Mouse (Mus musculus): Measurements from ENCODE around the gene Plxna4. TPM values are rescaled to one million over a fixed set of nuclear protein-coding genes. Genes with fewer than 3 reads are reported as not detected.

The Plxna4 gene
- polyA plus RNA-seq, 1 experiment, result not detected

DNA sequence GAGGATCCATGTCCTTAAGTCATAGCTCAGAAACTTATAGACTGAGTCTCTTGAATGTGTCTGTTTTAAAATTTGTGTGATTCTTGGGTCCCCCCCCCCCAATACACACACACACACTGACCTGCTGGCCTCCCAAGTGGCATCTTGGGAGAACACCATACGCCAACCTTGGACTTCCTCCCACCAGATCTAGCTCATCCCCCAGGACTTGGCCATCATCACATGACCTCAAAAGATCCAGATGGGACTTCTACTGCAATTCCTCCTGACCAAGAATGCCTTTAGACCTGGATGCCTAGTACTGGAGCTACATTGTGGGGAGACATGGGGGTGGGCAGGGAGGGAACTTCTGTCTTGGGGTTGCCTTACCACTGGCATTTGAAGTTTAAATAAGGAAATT, 77.5 kb downstream of the Plxna4 start:
- TF ChIP-seq GATA1 (IDR thresholded peaks at IDR 0.05; ENCODE audit: low read length), result no peak

DNA sequence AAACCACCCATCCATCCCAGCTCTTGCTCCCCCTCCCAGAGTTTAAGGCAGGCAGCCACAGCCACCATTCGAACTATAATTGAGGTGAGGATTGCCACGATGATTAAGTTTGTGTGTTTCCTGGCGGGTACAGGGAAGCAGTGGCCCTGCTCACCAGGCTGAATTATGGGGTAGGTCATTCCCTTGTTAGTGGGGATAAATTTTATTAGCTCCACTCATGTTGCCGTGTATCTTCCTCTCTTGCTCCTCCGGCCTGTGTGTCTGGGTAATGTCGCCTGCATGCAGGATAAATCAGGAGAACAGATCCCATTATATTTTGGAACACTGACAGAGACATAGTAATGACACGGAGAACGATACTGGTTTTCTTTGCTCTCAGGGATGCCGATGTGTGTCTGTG, 78.9 kb downstream of the Plxna4 start:
- no peak for TF ChIP-seq GATA1 (IDR thresholded peaks at IDR 0.05; ENCODE audit: low read length)

DNA sequence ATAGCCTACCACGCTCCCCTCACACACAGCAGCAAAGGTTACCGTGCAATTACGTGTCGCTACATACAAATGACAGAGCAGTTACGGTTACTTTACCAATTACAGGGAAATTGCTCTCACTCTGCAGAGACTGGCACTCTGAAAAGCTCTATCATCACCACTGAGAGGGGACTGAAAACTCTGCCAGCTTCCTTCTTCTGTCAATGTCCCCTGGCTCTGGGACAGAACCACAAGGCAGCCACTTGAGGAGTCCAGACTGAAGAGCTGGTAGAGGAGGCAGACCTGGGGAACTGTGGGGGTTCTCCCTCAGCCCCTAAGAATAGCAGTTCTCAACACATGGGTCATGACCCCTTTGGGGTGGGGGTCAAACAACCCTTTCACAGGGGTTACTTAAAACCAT, 83.0 kb downstream of the Plxna4 start:
- TF ChIP-seq GATA1 (IDR thresholded peaks at IDR 0.05; ENCODE audit: low read length), result no peak

DNA sequence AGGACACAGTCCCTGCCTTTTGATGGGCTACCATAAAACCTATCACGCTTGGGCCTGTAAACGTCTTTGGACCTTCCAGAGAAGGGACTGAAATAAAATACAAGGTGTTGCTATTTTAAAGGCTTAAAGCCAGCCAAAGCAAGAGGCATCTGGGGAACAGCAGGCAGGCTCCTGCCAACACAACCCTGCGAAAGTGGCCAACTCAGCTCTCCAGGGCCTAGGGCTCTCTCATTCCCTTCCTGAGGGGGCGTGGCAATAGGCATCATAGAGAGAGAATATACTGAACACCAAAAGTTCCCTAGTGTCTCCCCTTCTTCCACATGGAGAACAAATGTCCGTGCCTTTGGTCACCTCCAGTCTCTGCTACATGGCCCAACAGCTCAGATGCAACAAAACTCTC, 89.9 kb downstream of the Plxna4 start:
- no peak for TF ChIP-seq GATA1 (IDR thresholded peaks at IDR 0.05; ENCODE audit: low read length)

DNA sequence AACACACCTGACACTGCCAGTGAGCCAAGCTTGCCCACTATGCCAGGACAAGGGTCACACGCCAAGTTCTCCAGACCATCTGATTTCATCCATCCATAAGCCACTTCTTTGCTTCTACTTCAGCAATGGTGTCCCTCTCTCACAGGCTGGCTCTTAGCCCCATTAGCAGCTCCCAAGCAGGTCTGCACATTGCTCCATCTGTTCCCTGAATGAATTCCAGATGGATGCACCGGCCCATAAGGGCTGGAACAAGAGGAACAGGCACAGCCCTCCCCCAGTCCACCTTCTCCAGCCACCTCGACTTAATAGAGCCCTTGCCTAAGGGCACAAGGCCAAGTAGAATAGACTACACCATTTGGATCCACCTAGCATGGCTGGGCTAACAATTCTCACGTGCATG, 91.9 kb downstream of the Plxna4 start:
- no peak for TF ChIP-seq GATA1 (IDR thresholded peaks at IDR 0.05; ENCODE audit: low read length)

DNA sequence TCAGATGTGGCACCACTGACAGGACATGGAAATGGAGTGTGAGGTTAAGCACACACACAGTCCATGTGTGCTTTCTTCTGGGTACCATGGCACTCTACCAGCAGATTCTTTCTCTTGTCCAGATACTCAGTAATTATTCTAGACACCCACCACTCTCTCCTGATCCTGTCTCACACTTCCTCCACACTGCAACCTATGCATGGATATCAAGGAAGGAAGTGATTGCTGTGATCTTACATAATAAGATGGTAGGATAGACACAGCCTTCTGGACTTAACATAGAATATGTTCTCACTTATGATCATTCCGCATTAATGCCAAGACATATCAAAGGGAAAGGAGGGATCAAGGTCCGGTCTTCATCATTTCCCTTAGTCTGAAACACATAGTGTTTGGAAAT, 92.5 kb downstream of the Plxna4 start:
- TF ChIP-seq GATA1 (IDR thresholded peaks at IDR 0.05; ENCODE audit: low read length), result no peak

DNA sequence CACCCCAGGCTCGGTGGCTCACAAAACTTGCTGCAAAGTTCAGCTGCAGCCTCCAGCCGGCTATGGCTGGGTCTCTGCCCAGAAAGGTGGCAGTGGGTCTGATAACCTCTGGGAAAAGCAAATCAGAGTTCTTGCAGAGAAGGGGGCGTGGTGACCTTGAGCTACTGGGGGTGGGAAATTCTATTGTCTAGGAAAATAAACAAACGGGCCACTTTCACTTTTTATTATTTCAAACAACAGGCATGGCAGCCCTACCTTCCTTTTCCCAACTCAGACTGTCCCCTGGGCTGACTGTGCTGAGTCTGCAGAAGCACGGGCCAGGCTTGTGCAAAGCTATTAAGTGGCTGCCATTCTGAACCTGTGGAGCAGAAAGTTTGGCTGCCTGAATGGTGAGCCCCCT, 94.4 kb downstream of the Plxna4 start:
- no peak for TF ChIP-seq GATA1 (IDR thresholded peaks at IDR 0.05; ENCODE audit: low read length)

DNA sequence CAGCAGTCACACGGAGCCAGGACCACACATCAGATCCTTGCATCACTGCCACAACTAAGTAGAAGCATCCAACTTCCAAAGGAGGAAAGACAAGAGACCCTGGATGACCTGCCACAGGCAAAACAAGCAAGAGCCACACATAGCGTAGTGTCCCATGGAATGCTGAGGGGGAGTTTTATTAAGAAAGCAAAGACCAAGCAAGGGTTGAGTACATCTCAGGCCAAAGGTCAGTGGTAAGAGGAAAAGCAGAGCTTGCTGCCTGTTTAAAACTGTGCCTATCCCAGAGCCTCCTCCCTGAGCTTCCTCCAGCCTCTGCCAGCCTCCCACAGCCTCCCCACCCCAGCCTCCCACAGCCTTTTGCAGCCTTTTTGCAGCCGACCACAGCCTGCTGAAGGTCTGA, 100.9 kb downstream of the Plxna4 start:
- no peak for TF ChIP-seq GATA1 (IDR thresholded peaks at IDR 0.05; ENCODE audit: low read length)

DNA sequence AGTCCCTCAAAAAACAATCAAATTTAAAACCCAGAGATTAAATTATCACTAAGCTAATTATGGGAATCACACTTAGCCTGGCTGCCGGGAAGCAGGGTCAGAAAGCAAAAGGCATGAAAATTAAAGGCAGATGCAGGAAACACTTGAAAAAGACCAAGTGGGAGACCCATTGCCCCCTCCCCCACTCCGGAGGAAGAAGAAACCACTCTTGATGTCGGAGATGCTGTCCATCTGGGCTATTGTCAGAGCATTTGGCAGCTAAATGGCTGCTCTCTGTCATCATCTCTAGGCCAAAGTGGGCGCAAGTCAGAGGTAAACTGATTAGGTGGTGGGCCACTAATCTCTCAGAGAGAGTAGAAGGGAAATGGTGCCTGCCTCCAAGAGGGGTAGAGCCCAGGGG, 105.5 kb downstream of the Plxna4 start:
- TF ChIP-seq GATA1 (IDR thresholded peaks at IDR 0.05; ENCODE audit: low read length), result no peak

DNA sequence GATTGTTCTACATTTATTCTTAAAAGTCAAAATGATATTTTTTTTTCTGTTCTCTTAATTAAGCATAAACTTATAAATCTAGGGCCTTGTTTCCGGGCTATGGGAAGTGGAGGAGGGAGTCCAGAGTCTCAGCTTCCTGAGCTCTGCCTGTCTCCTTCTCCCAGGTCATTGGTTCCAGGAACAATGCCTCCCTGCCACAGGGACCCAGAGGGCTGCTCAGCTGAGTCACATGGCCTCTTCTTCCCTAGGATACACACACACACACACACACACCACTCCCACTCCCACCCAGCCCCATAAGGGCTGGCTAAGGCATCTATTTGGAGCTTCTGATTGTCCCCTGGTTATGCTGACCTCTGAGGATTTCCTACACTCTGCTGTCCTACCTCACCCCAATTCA, 107.3 kb downstream of the Plxna4 start:
- TF ChIP-seq GATA1 (IDR thresholded peaks at IDR 0.05; ENCODE audit: low read length), result no peak

DNA sequence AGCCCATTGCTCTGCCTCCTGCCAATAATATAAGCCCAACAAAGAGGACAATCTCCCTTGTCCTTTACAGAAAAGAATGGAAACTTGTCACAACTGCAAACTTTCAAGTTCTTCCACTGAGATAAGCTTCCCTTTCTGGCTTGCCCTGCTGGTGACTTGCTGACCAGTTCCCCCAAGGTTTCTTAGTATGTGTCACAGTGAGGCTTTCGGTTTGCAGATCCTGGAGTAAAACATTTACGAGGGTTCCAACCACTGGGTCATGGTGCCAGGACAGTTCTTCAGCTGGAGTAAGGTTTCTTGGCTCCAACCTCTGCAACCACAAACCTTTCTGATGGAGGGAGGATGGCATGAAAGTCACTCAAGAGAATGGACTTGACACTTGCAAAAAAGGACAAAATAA, 108.2 kb downstream of the Plxna4 start:
- no peak for TF ChIP-seq GATA1 (IDR thresholded peaks at IDR 0.05; ENCODE audit: low read length)

DNA sequence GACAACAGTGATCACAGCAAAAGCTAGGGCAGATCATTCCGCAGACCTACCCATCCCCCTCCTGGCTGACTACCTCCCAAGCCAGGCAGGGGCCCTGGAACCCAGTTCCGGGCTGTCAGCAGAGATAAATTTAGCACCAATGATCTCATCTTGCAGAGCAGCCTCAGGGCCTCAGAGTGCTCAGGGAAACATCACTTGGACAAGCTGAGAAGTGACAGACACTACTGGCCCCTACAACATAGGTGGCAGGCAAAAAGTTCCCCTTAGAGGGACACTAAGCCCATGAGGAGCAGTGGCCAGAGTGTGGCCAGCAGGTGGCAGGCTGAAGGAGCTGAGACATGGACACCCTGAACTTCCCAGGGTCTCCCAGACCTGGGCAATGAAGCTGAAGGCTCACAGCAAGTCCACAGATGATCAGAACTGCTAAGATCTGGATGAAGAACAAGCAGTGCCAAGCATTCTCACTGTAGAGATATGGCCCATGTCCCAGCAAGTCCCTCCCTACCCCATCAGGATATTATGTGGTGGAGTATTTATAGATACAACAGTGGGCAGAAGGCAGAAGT, 108.7 kb downstream of the Plxna4 start:
- TF ChIP-seq GATA1 (IDR thresholded peaks at IDR 0.05; ENCODE audit: low read length), result no peak

DNA sequence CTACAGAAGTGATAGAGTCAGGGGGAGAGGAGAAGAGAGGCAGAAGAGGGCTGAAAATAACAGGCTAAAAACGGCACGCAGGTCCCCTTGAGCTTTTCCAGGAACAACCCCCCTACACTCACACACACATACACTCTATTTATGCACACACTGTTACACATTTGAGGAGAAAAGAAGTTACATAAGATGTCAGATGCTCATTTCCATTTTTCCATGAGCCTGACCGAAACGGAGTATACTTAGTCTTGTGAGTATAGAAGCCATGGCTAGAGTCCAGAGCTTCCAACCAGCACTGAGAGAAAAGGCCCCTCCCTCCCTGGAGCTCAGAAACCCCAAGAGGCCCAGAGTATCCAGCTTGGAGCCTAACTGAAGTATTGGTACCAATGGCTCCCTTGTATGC, 112.0 kb downstream of the Plxna4 start:
- TF ChIP-seq GATA1 (IDR thresholded peaks at IDR 0.05; ENCODE audit: low read length), result no peak

DNA sequence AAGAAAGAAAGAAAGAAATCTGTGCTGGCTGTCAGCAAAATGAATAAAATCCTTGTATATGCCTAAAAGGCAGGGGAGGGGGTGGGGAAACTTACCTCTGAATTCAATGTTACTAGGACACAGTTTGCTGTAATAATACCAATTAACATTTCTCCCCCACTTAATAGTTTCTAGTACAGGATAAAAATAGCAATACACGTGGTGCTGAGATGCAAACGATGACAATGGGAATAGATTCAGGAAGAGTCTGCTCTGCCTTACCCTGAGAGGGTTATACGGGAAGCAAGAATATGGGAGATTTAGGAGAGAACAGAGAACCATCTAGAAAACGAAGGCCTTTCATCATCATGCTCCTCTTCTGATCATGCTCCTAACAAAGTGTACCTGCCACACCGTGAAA, 115.9 kb downstream of the Plxna4 start:
- TF ChIP-seq GATA1 (IDR thresholded peaks at IDR 0.05; ENCODE audit: low read length), result no peak

DNA sequence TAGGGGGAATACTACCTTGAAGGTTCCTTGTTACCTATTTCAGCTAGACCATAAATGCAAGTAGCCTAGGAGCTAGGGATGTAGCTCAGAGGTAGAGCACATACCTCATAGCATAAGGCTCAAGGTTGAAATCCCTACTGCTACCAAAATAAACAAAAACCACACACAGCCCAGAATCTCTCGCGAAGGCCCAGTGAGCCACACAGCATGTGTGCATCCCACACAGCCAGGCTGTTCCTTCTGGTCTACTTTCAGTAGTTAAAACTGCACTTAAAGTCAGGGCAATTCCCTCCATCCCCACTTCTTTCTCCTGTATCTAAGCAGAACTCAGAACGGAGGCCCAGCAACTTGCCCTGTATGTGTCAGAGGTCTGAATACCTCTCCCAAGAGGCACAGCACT, 116.4 kb downstream of the Plxna4 start:
- no peak for TF ChIP-seq GATA1 (IDR thresholded peaks at IDR 0.05; ENCODE audit: low read length)

DNA sequence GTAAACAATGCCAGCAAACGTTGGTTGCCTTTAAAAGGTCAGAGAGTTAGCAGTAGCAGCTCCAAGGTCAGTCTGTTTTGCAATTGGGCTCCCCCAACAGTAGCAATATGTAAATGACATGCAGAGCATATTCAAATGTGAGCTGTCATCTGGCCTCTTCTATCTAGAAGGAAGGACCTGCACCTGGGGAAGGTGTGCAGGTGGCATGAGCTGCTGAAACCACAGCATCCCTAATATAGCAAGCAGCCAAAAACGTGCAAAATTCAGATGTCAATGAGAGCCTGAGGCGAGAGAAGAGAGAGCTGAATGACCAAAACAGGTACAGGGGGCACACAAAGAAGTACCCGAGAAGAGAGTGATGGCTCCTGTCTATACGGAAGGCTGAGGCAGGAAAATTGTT, 118.8 kb downstream of the Plxna4 start:
- no peak for TF ChIP-seq GATA1 (IDR thresholded peaks at IDR 0.05; ENCODE audit: low read length)

DNA sequence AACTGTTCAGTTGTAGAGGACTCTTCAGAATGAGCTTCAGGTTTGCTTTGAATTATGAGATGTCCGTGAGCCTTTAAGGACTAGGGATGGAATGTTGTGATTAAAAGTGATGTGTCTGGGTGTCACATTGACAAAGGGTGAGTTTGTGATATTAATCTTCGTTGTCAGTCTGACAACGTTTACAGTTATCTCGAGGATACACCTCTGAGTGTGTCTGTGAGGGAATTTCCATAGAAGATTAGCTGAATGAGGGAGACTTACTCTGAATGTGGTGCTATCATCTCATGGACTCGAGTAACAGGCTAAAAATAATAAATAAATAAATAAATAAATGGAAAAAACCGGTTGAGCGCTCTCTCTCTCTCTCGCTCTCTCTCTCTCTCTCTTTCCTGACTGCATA, 122.9 kb downstream of the Plxna4 start:
- TF ChIP-seq GATA1 (IDR thresholded peaks at IDR 0.05; ENCODE audit: low read length), result no peak

DNA sequence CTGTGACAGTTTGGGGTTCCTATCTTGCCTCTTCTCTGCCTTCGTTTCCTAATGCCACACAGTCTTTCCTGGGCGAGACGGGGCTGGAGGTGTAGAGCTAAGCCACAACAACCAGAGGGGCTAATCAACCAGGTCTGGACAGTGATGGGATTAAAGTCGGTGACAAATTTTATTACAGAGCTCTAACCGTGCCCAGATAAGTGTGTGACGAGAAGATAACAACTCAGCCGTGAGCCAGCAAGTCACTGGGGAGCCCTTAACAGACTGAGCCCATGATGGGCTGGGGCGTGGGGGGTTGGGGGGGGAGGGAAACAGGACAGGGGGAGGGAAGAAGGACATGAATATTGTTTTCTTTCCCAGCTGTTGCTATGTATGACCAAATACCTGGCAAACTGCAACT, 123.4 kb downstream of the Plxna4 start:
- TF ChIP-seq GATA1 (IDR thresholded peaks at IDR 0.05; ENCODE audit: low read length), result peak; percentile 43

All from G1E-ER4 (cell line).